Mouse (Mus musculus) adrenal gland, postnatal 0 days (tissue): ENCODE data around the gene Tekt2. TPM values are rescaled to one million over a fixed set of nuclear protein-coding genes. Genes with fewer than 3 reads are reported as not detected.

Source experiments
- polyA plus RNA-seq: library from polyadenylated mRNA; unstranded; fragments of >200 nt; fragmentation: Nextera tagmentation; extraction: Ambion mirVana; gene quantifications from 2 replicates; pipeline ENCODE4 v1.2.1, GENCODE M21; 2015

Tekt2 gene
- polyA plus RNA-seq: 5.9 and 8.6 TPM in 2 replicates

GRCm38 (mm10) chr4:126325281-126325861 lies at the start of gene Tekt2:
Gene Tekt2 (minus strand): TSS chr4:126325688.

GRCm38 (mm10) chr4:126321111-126321853 lies 4.2 kb downstream of the Tekt2 start, which contains the start of gene Adprhl2:
Gene Adprhl2 (minus strand): TSS chr4:126321703.

GRCm38 (mm10) chr4:126286492-126286891 lies 39.0 kb downstream of the Tekt2 start, which contains the start of gene Col8a2:
Gene Col8a2 (plus strand): TSS chr4:126286793.

Other genes starting within 250 kb of the Tekt2 start
- gene Lsm10, start 229.1 kb downstream of the Tekt2 start, polyA plus RNA-seq: 69.4 and 75.4 TPM in 2 replicates
- gene Stk40, start 221.7 kb downstream of the Tekt2 start, polyA plus RNA-seq: 11.4 and 14.1 TPM in 2 replicates
- 88.0 and 119 TPM in 2 replicates for gene Eva1b, start 177.9 kb downstream of the Tekt2 start, polyA plus RNA-seq
- 5.4 and 5.5 TPM in 2 replicates for gene Sh3d21, start 162.2 kb downstream of the Tekt2 start, polyA plus RNA-seq
- 91.4 and 131 TPM in 2 replicates for gene Thrap3, start 122.9 kb downstream of the Tekt2 start, polyA plus RNA-seq
- gene Map7d1, start 69.3 kb downstream of the Tekt2 start, polyA plus RNA-seq: 28.7 and 41.5 TPM in 2 replicates
- 109 TPM in 2 replicates for gene Trappc3, start 63.4 kb downstream of the Tekt2 start, polyA plus RNA-seq
- gene Col8a2, start 38.9 kb downstream of the Tekt2 start, polyA plus RNA-seq: 11.9 and 24.7 TPM in 2 replicates
- gene Adprhl2, start 4.0 kb downstream of the Tekt2 start, polyA plus RNA-seq: 52.1 and 60.8 TPM in 2 replicates
- gene Ago3, start 103.9 kb upstream of the Tekt2 start, polyA plus RNA-seq: 6.2 and 12.1 TPM in 2 replicates
- gene Ago1, start 142.9 kb upstream of the Tekt2 start, polyA plus RNA-seq: 2.2 and 3.3 TPM in 2 replicates
- 1.1 and 1.9 TPM in 2 replicates for gene Ago4, start 207.8 kb upstream of the Tekt2 start, polyA plus RNA-seq
- gene Clspn, start 231.2 kb upstream of the Tekt2 start, polyA plus RNA-seq: 7.5 and 9.7 TPM in 2 replicates